ENCODE assay signal across 9 mouse cellular contexts in the genomic region with DNA sequence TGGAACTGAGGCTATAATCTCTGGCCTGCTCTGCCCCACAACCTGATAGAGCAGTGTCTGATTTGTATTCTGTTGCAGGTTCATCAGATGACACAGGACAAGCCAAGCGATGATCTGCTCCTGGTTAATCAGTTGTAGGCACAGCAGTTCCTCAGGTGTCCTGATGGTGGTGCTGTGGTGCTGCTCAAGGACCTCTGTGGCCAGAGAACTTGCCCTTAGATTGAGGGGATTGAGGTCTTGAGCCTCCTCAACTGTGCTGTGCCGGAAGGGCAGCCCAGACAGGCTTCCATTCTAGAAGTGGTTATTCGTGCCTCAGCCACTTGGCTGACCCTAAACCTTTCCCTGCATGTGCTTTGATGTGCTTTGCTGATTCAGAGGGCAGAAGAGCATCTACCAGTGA. TPM values are rescaled to one million over a fixed set of nuclear protein-coding genes. Genes with fewer than 3 reads are reported as not detected.
DNase-seq lines count a peak whose midpoint lies in the region; ATAC-seq and TF ChIP-seq lines count a peak whose summit lies in the region.
"Had no signal": no experiment of that assay in that cellular context is flagged by ENCODE, and none has a peak within 500 bp of the region (broad histone marks: within the 10 kb centered on the region; RNA-seq: fewer than 3 reads in every experiment).

No protein-coding gene starts in this region.

- TF ChIP-seq CTCF in cortical plate, adult 2 months (IDR thresholded peaks at IDR 0.05; ENCODE audit: extremely low read depth, insufficient read depth, low read length), result peak; percentile 100

- H3K27ac ChIP-seq in cortical plate, adult 2 months (ENCODE audit: insufficient read depth, low read length), result no peak overlapping the region
- H3K27ac ChIP-seq in limb, embryonic 10.5 days, result no peak overlapping the region
- H3K27ac ChIP-seq in midbrain, embryonic 14.5 days (replicated peaks; ENCODE audit: low read depth, low read length), result no peak overlapping the region
- H3K27ac ChIP-seq: embryonic facial prominence, embryonic 12.5 days had no signal

- no peak for TF ChIP-seq POLR2A in cortical plate, adult 2 months (IDR thresholded peaks at IDR 0.05; ENCODE audit: extremely low read depth, insufficient read depth, low read length)

- H3K4me3 ChIP-seq in cortical plate, adult 2 months (ENCODE audit: insufficient read depth, low read length), result no peak overlapping the region
- no peak overlapping the region for H3K4me3 ChIP-seq in limb, embryonic 10.5 days
- H3K4me3 ChIP-seq in midbrain, embryonic 14.5 days (replicated peaks; ENCODE audit: low read depth, low read length), result no peak overlapping the region
- H3K4me3 ChIP-seq: embryonic facial prominence, embryonic 12.5 days had no signal

- no peak overlapping the region for H3K4me2 ChIP-seq in midbrain, embryonic 14.5 days (ENCODE audit: low read length)
- H3K4me2 ChIP-seq: embryonic facial prominence, embryonic 12.5 days had no signal

- no peaks in the 10 kb centered on the region for H3K9me3 ChIP-seq in limb, embryonic 10.5 days (replicated peaks)
- no peaks in the 10 kb centered on the region for H3K9me3 ChIP-seq in midbrain, embryonic 14.5 days (ENCODE audit: control insufficient read depth, low read length)
- H3K9me3 ChIP-seq: embryonic facial prominence, embryonic 12.5 days had no signal

- H3K9ac ChIP-seq in midbrain, embryonic 14.5 days (replicated peaks; ENCODE audit: low read length), result no peak overlapping the region
- H3K9ac ChIP-seq: embryonic facial prominence, embryonic 12.5 days had no signal

- no peaks in the 10 kb centered on the region for H3K27me3 ChIP-seq in limb, embryonic 10.5 days (ENCODE audit: low read depth, poor library complexity, severe bottlenecking)
- no peaks in the 10 kb centered on the region for H3K27me3 ChIP-seq in midbrain, embryonic 14.5 days (ENCODE audit: control insufficient read depth, insufficient read depth, low read length)
- H3K27me3 ChIP-seq: embryonic facial prominence, embryonic 12.5 days had no signal

- peak; percentile 32 for ATAC-seq in activated CD4-positive, CD25-positive, alpha-beta regulatory T cell, adult 4 months
- no peak for ATAC-seq in midbrain, embryonic 14.5 days (ENCODE audit: low FRiP score, low TSS enrichment)

- H3K36me3 ChIP-seq in limb, embryonic 10.5 days, result peaks cover 18% of the 10 kb centered on the region
- peaks cover 15% of the 10 kb centered on the region for H3K36me3 ChIP-seq in midbrain, embryonic 14.5 days (ENCODE audit: control insufficient read depth, insufficient read depth, low read length)

- 31% methylated on average over 3 of the region's 3 CpGs for WGBS in limb, embryonic 10.5 days
- WGBS in midbrain, embryonic 14.5 days, result 14% methylated on average over 3 of the region's 3 CpGs

- peak; percentile 66 for DNase-seq in 3T3-L1 (ENCODE audit: low read depth, low spot score)
- DNase-seq in gastrocnemius, postnatal 4 days (ENCODE audit: low spot score in 2 of 2), result peak; percentile 44 to 63
- peak; percentile 77 for DNase-seq in kidney, adult 18-20 months
- DNase-seq in limb, embryonic 10.5 days (ENCODE audit: low spot score), result peak; percentile 73
- DNase-seq in midbrain, embryonic 14.5 days, result peak; percentile 88
- DNase-seq in spleen, postnatal 14 days (ENCODE audit: low spot score in 2 of 2), result peak; percentile 32 to 61

- no peaks in the 10 kb centered on the region for H3K4me1 ChIP-seq in cortical plate, adult 2 months (ENCODE audit: control insufficient read depth, insufficient read depth, low read length)
- 0 out of 2 replicates have a peak, but pooled peaks cover 3% of the 10 kb centered on the region for H3K4me1 ChIP-seq in limb, embryonic 10.5 days
- no peaks in the 10 kb centered on the region for H3K4me1 ChIP-seq in midbrain, embryonic 14.5 days (ENCODE audit: control insufficient read depth, insufficient read depth, low read length)
- H3K4me1 ChIP-seq: embryonic facial prominence, embryonic 12.5 days had no signal

RNA-seq across cellular contexts. Expression of gene Urb2, which starts 30.8 kb away (rescaled TPM):
- 1 to 10 TPM; 4.4 to 5.7 TPM for polyA plus RNA-seq in activated CD4-positive, CD25-positive, alpha-beta regulatory T cell, adult 4 months (2017; shearing (Covaris generic))
- polyA plus RNA-seq in cortical plate, adult 2 months (2012; rRNA removed), result 4.9 and 5.5 TPM in 2 replicates
- 10 to 100 TPM in 1 of 2 experiments, 1 to 10 TPM in 1; 9.8 to 10.5 TPM for total RNA-seq in gastrocnemius, postnatal 4 days (2021)
- 8.4 and 8.9 TPM in 2 replicates for polyA plus RNA-seq in limb, embryonic 10.5 days (2016; fragmentation: Nextera tagmentation; extraction: Ambion mirVana)
- polyA plus RNA-seq in midbrain, embryonic 14.5 days (2014; fragmentation: Nextera tagmentation; extraction: Ambion mirVana), result 4.0 and 5.7 TPM in 2 replicates

RNA-seq across cellular contexts. Expression of gene Taf5l, which starts 30.9 kb away (rescaled TPM):
- 10 to 100 TPM; 12.0 to 13.7 TPM for polyA plus RNA-seq in activated CD4-positive, CD25-positive, alpha-beta regulatory T cell, adult 4 months (2017; shearing (Covaris generic))
- 17.0 and 17.5 TPM in 2 replicates for polyA plus RNA-seq in cortical plate, adult 2 months (2012; rRNA removed)
- 10 to 100 TPM; 17.5 to 21.9 TPM for total RNA-seq in gastrocnemius, postnatal 4 days (2021)
- polyA plus RNA-seq in limb, embryonic 10.5 days (2016; fragmentation: Nextera tagmentation; extraction: Ambion mirVana), result 49.7 and 52.8 TPM in 2 replicates
- polyA plus RNA-seq in midbrain, embryonic 14.5 days (2014; fragmentation: Nextera tagmentation; extraction: Ambion mirVana), result 23.3 and 29.9 TPM in 2 replicates
